Mouse (Mus musculus): ENCODE data around the gene Tuba3a.

Gene Tuba3a

GRCm38 (mm10) chr6:125264219-125264618, 21.6 kb downstream of the Tuba3a start:
- no peak for DNase-seq

DNA sequence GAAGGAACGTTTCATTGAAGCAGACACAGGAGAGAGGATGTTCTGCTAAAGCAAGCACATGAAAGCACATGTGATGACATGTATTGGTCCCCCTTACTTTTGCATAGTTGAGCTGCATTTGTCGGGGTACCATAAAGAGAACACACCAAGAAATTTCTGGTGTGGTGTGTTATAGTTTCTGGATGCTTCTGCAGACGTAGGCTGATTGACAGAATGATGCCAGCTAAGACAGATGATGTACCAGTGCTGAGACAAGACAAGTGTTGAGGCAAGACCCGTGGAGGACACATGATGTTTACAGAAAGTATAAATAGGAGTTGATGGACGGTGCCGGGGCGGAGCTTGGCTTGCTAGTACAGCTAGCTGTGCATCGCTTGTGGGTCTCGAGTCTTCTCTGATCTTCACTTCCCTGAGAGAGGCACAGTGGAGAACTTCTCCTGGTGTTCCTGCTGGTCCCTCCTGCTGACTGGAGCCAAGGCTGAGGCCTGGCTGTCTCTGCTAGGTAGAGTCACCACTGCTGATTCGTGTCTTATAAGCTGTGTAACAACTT, 25.8 kb downstream of the Tuba3a start:
- no peak for DNase-seq

DNA sequence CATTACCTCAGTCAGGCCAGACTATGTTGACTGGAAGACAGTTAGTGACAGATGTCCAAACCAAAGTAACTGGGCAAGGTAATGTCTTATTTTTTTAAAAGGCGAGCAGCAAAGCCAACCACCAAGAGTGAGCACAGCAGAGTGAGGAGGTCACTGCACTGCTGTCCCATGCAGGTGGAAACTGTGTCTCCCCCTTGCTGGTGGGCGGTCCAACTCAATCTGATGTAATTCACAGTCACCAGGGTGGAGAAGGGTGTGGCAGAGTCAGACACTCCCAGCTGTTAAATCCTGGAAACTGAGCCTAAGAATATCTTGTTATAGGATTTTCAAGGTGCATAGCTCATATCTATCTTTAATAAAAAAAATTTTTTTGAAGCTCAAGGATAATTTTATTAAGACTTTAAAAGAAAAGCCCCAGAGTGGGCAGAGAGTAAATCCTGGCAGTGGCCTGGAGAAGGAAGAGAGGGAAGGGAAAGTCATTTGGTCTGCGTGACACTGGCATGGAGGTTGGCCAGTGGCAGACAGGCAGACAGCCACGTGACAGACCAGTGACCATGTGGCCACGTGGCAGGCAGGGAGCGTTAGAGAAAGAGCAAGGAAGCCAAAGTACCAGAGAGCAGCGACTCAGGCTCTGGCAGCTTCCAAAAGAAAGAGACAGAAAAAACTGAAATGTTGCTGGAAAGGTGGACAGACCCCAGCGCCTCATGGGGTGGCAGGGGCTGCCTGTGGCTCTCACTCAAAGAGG, 29.4 kb downstream of the Tuba3a start:
- peak; percentile 26 for DNase-seq

DNA sequence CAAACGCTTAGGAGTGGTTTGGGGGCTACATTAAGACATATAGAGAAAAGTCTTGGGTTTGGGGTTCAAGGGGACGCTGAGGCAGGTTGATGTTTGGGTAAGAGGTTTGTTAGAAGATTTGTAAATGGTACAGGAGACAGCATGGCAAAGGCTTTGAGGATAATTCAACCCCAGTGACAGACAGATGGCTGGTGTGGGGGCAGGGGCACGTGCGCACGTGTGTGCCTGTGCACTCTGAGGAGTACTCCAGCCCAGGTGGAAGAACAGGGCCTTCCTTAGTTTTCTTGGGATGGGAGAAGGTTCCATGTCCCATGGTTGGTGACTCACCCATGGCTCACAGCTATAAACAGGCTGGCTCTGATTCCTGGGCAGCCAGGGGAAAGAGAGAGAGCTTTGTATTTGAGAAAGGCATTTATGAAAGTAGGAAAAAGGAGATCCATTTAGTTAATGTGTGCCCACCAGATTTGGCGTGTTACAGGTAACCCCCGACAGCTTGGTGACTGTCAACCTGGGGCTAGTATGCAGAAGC, 30.3 kb downstream of the Tuba3a start:
- no peak for DNase-seq

DNA sequence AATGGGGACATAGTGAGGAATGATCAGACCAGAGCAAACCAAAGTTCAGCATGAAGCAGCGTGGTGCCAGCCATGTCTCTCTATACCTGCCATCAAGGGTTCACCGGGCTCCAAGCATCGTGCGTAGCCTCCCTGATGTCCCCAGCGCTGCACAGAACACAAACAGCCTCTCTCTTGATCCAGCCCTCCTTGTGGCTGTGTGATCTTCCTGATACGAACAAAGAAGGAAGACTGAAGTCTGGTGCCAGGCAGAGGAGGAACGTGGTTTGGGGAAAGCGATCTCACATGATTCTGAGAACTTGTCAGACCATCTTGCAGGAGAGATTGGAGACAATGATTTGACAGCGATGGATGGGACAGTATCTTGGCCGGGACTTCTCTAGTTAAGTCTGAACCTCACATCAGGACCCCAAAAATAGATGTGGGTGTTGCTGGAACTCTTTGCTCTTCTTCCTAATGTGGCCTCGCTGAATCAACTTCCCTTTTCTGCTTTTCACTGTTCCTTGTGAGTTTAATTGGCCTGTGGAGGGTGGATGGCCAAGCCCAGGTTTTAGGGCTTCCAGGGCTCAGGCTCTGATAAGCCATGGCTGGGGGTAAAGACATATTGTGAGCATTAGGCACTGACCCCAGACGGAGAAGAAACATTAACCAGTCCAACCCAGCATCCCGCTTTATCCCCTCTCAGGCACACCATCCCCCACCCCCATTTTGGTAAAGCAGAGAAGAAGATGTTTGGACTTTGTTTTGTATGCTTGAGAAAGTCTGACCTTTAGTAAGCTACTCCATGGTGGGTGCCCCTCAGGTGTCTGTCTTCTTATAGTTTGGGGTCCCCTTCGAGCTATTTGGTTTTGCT, 31.8 kb downstream of the Tuba3a start:
- no peak for DNase-seq

GRCm38 (mm10) chr6:125252711-125253110, 33.1 kb downstream of the Tuba3a start:
- DNase-seq: no peak

- DNase-seq: no peak
Measured at GRCm38 (mm10) chr6:125252285-125252684, 33.6 kb downstream of the Tuba3a start.

DNA sequence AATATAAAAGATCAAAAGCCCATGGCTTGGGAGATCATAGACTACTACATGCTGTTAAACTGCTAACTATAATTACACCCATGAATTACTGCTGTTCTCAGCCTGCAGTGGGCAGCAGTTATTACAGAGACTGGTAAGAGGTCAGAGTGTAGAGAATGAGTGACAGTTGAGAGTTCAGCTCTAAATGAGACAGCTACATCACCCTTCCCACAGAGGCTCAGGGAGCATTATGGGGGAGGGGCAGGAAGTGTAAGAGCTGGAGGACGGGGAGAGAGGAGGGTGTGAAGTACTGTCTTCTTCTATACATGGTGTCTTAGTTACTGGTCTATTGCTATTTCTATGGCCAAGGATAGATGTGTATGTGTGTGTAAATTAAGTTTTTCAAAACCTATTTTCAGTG, 41.3 kb downstream of the Tuba3a start:
- no peak for DNase-seq

DNA sequence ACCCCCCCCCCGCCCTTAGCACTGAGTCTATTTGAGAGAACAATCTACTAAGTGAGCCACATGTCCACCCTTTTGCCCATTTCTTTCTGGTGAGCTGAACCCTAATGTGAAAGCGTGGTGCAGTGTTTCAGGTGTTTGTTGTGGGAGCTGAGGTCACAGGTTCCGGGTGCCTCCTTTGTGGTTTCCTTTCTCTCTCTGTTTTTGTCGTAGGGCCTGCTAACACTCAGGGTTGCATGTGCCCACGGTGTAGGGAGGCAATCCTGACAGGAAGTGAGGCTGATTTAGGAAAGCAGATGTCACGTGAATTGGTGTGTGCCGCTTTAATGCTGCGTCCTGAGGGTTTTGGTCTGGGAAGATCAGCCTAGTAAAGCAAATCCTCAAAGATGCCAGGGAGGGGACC, 44.3 kb downstream of the Tuba3a start:
- DNase-seq: no peak

DNA sequence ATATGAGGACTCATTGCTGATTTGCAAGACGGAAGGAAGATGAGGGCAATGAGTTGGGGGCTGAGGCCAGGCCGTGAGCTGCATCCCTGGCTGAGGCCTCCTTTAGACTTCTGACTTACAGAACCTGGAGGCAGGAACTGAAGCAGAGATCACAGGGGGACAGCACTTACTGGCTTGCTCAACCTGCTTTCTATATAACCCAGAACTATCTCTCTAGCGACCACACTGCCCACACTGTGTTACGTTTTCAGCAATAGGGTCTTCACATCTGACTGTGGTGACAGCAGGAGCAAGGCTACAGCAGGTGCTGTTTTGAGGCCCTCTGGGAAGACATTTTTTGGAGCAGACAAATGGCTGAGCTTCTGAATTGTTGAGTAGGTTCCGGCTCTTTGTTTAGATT, 45.2 kb downstream of the Tuba3a start:
- DNase-seq: no peak

- no peak for DNase-seq
Measured at GRCm38 (mm10) chr6:125239547-125239946, 46.3 kb downstream of the Tuba3a start.

DNA sequence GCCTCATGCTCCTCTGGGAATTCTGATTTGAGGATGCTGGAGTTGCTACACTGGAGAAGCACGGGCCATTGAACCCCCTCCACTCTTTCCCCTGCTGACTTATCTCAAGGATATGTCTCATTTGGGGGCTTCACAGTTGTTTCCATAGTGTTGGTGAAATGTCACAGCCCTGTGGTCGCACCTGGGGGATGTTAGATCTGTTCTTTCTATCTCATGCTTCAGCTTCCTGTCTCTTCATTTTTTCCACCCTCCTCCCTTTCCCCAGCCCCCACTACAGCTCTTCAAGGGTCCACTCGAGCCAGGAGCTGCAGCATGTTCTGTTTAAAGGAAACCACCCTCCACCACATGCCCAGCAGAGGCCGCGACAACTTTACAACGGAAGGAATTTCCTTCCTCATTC, 47.4 kb downstream of the Tuba3a start:
- no peak for DNase-seq

GRCm38 (mm10) chr6:125237421-125237820, 48.4 kb downstream of the Tuba3a start:
- DNase-seq: no peak

GRCm38 (mm10) chr6:125236782-125237181, 49.1 kb downstream of the Tuba3a start, which contains the start of gene Cd27:
Cd27 (minus strand) TSS chr6:125237010.
- DNase-seq: no peak

DNA sequence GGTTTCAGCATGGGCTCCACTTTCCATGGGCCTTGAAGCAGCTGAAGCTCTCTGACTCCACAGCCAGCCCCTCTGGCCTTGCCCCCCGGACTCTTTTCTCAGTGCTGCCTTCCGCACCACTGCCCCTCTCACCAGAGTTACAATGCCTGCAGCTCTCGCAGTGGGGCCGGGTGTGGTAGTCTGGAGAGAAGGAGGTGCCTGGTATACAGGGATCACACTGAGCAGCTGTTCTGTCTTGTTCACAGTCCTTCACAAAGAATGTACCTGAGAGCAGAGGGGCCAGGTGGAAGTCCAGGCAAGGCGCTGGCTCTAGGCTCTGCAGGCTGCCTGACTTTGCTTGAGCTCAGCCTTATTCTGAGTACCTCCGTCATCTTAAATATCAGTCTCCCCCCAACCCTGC, 49.5 kb downstream of the Tuba3a start:
- no peak for DNase-seq

DNA sequence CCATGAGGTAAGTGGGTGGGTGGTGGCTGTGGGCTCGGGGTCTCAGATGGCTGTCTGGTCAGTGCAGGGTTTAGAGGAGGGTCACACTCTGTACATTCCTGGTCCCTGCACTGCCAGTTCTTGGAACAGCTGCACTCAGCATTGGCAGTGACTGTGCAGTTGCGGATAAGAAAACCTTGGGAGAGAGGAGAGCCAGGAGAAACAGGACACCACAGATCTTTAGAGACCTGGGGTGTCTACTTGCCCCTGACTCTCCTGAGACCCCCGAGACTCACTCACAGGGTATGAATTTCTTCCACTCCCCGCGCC, 51.4 kb downstream of the Tuba3a start:
- DNase-seq: no peak

DNA sequence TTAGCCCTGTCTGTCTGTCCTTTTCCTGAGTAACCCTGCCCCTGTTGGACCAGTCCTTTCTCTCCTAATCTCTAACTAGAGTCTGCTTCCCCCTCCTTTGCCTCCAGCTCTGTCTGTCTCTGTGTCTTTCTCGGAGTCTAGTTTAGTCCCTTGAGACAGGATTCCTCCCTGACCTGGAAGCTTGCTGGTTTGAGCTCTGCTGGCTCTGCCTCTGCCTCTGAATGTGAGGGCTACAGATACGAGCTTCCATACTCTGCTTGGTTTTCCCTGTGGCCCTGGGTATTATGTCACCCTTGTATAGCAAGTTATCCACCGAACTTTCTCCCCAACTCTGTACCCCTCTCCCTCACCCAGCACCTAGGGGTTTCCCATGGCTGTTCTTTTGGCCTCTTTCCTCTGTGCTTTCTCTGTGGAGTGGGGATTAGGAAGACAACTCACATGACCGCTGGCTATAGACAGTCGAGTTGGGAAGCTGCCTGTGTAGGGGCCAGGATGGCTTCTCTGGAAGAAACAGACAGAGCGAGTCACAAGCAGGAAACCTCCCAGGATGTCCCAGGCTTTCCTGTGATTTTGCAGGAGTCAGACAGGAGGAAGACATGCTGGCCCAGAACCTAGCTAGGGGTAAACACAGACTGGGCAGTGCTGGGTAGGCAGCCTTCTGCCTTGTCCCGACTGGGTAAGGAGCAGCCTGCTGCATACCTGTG, 51.9 kb downstream of the Tuba3a start:
- no peak for DNase-seq

GRCm38 (mm10) chr6:125232516-125232915, 53.3 kb downstream of the Tuba3a start:
- no peak for DNase-seq

DNA sequence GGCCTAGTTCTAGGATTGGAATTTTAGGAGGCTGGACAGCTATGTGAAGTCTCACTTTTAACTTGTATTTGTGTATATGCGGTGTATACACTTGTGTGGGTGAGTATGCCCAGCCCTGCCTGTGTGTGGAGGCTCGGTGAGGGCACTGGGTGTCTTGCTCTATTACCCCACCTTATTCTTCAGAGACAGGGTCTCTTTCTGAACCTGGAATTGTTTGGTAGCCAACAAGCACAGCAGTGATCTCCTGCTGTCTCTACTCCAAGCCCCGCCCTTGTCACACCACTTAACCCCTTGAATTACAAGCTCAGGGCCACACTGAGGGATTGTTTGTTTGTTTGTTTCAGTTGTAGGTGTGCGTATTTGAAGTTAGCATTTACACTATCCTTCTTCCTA, 53.8 kb downstream of the Tuba3a start:
- no peak for DNase-seq

DNA sequence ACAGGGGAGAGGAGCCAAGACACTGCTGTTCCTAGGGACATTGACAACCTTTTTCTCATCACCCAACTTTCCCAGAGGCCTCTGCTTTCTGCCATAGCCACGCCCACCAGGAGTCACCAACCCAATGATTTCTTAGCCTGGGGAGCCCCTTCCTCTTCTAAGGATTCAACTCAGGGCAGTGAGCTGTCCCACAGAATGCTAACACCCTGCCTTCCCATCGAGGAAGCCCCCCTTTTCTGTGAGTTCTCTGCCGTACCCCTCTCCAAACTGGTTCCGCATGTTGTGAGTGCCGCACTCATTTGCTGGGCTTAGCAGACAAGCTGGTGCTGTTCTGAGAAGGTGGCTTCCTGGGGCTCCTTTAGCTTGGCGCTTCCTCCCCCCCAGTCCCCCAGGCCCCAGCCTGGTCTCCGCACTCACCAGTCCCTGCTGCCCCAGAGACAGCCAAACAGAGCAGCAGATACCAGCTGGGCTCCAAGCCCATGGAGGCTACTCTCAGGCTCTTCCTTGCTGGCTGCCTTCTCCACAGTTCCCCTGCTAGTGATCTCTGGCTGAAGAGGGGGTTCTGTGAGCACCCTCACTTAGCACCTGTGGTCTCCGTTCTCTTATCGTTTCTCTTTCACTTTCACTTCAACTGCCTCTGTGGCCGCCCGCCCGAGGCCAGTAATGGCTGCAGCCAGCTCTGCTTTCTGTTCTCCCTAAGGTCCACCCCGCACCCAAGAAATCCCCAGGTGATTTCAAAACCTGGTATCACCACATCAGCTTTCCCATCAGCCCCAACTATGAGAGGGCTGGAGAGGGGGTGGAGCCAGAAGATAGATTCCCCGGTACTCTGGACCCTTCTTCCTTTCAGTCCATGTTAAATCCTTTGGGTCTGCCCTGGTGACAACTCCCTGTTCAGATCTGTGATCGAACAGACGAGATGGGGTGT, 54.5 kb downstream of the Tuba3a start, which contains the start of gene Tapbpl:
Tapbpl (minus strand) TSS at position 744 of the 928 bp plus-strand sequence.
- peak; percentile 59 for DNase-seq

- DNase-seq: no peak
Measured at GRCm38 (mm10) chr6:125230571-125230970, 55.3 kb downstream of the Tuba3a start.

Data from cerebellum, adult 8-10 months (tissue).